17 mouse cellular contexts compared by ENCODE assay signal in the genomic region with DNA sequence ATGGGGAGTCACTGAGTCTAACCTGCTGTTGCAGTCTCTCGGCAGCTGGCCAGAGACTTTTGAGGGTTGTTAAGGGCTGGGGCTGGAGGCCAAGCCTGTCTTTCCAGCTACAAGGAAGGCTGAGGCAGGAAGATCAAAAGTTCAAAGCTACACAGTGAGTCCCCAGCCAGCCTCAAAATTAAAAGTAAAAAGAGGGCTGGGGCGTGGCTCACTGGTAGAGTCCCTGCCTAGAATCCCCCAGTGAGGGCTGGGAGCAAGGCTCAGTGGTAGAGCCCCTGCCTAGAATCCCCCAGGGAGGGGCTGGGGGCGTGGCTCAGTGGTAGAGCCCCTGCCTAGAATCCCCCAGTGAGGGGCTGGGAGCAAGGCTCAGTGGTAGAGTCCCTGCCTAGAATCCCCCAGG. TPM values are rescaled to one million over a fixed set of nuclear protein-coding genes. Genes with fewer than 3 reads are reported as not detected.
"Had no signal": no experiment of that assay in that cellular context is flagged by ENCODE, and none has a peak within 500 bp of the region (broad histone marks: within the 10 kb centered on the region; RNA-seq: fewer than 3 reads in every experiment).

No protein-coding gene starts in this region.

- H3K27ac ChIP-seq: kidney, postnatal 0 days; layer of hippocampus, adult 2 months; limb, embryonic 13.5 days; macrophage; midbrain, embryonic 15.5 days; neural tube, embryonic 12.5 days had no signal

- H3K4me2 ChIP-seq: limb, embryonic 13.5 days; lung, embryonic 14.5 days; midbrain, embryonic 11.5 days; midbrain, embryonic 15.5 days; neural tube, embryonic 12.5 days had no signal

- H3K36me3 ChIP-seq: limb, embryonic 13.5 days; midbrain, embryonic 15.5 days; neural tube, embryonic 12.5 days had no signal

- H3K27me3 ChIP-seq: limb, embryonic 13.5 days; megakaryocyte, embryonic 14.5 days had no signal

- ATAC-seq: midbrain, embryonic 15.5 days had no signal

- H3K9me3 ChIP-seq: limb, embryonic 13.5 days; megakaryocyte, embryonic 14.5 days; midbrain, embryonic 15.5 days; neural tube, embryonic 12.5 days had no signal

- DNase-seq: kidney, postnatal 4 days; left cerebral cortex, postnatal 4 days; lung, embryonic 14.5 days; lung, postnatal 14 days; spleen, adult 18-20 months; thymus, adult 2 months; thymus, postnatal 36 days had no signal

- H3K4me3 ChIP-seq: layer of hippocampus, adult 2 months; limb, embryonic 13.5 days; megakaryocyte, embryonic 14.5 days; midbrain, embryonic 15.5 days; neural tube, embryonic 12.5 days had no signal

- H3K9ac ChIP-seq: limb, embryonic 13.5 days; lung, embryonic 14.5 days; midbrain, embryonic 15.5 days; neural tube, embryonic 12.5 days had no signal

RNA-seq across cellular contexts. Expression of a gene that starts 36.4 kb away (rescaled TPM):
- total RNA-seq: monocyte, adult 5-6 weeks; neutrophil, adult 5-6 weeks had no signal
